Mouse (Mus musculus): ENCODE measurements at regions not wholly inside any gene's neighbourhood (a gene's known extent, or its start where the extent isn't known, plus 50 kb on each side); places are given as distances from the start of the nearest gene placed in this dataset.

DNA sequence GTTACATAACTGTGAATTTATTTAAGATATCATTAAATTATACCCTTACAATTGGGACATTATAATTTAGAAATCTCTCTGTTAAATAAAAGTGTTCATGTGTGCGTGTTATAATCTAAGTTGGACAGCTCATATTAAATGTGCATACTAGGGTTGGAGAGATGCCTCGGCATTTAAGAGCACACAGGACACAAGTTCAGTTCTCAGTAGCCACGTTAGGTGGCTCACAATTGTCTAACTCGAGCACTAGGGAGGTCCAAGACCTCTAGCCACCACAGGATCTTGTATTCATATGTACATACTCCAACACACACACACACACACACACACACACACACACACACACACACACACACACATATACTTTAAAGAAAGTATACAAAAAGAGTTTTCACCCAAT is 56.0 kb downstream of the Foxf2 start:
- no peak for DNase-seq

DNA sequence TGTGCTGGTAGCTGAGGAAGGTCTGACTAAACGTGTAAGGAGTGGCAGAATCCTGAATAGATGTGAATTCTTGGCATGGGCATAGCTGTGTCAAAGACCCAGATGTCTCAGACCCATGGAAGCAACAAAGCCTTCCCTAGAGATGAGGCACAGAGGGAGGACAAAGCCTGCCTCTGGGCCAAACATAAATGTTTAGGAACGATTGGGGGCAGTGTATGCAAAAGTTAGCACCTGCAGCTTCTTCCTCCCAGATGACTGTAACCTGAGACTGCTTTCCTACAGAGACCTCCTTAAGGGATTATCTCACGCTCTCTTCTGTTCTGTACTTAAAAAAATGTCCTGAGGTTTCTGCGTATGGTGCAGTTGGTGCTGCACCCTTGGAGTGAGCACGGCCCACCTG is 57.7 kb downstream of the Foxf2 start:
- DNase-seq: no peak

DNA sequence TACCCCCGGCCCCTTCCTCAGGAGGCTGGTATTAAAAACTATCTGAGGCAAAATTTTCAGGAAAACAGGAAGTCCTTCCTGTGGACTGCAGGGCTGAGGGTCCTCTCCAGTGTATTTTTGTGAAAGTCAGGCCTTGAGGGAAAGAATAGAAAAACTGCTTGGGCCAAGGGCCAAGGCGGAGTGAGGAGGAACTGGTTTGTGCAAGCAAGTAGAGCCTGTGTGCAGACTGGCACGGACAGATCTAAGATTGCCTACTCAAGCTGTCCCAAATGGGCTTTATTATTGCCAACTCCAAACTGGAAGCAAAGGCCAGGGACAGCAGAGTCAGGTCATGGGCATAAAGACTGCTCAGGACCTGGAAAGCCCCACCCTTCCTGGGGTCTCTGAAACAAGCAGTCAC is 62.9 kb downstream of the Foxf2 start:
- no peak for DNase-seq

GRCm38 (mm10) chr13:31689317-31689716 is 63.7 kb downstream of the Foxf2 start:
- DNase-seq: peak; percentile 31 to 34

GRCm38 (mm10) chr13:31695725-31696124 is 70.1 kb downstream of the Foxf2 start:
- no peak for DNase-seq

- DNase-seq: no peak
Measured at GRCm38 (mm10) chr13:31704199-31704598, 78.6 kb downstream of the Foxf2 start.

- DNase-seq: no peak
Measured at GRCm38 (mm10) chr13:31705406-31705805, 79.8 kb downstream of the Foxf2 start.

DNA sequence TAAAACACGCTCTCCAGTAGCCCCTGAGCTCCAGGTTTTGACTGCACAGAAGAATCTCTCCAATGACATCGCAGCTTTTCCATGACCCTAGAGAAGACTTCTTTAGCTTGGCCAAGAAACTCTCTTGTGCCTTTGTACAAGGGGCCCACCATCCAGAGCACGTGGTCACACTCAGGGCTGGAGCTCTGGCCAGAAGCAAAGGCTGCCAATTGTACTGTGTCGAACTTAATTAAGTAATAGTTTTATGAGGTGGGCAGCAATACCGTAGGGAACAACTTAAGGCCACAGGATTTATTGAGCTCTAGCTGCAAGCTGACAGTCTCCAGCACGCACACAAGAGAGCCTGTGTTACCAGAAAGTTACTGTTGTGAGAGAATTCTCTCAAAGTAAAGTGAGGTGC is 85.1 kb downstream of the Foxf2 start:
- no peak for DNase-seq

DNA sequence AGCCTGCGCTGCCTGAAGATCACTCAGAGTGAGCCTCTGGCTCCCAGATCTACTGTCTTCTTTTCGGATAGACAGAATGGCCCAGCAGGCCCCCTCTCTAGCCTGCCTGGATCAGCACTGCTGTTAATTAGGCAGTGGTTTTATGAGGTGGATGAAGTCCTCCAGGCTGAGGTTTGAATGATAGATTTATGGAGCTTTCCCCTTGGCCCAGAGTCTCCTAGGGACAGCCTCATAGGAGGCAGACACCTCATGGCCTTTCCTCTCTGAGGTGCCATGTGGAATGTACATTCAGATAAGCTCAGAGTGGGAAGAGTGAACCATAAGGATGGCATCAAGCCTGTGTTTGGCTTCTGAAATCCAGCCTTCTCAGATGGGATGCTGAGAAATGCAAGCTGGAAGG is 90.1 kb downstream of the Foxf2 start:
- no peak for DNase-seq

DNA sequence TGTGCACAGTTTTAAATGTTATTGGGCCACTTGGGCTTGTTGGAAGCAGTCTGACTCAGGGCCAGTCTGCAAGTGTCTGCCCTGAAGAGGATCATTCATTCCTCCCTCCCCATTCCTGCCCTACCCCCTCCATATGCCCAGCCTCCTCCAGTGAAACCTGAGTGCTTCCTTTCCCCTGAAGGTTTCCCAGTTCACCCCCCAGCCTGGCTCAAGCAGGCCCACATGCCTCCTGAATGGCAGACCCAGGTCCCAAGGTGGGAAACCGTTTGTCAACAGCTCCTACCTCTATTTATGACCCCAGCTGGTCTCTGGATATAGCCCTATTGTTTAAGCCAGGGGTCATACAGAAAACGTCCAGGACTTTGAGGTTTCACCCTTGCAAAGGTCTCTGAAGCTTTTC is 89.7 kb upstream of the Foxc1 start:
- DNase-seq: no peak

GRCm38 (mm10) chr13:31720731-31721130 is 85.7 kb upstream of the Foxc1 start:
- no peak for DNase-seq

GRCm38 (mm10) chr13:31728862-31729261 is 77.6 kb upstream of the Foxc1 start:
- no peak for DNase-seq

DNA sequence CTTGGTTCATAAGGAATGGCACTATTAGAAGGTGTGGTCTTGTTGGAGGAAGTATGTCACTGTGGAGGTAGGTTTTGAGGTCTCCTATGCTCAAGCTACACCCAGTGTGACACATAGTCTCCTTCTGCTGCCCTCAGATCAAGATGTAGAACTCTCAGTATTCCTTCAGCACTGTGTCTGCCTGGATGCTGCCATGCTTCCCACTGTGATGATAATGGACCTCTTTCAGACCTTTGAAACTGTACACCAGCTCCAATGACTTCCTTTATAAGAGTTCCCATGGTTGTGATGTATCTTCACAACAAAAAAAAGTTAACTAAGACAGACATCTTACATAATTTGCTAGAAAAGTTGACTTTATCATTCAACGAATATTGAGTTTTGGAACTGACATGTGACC is 60.2 kb upstream of the Foxc1 start:
- DNase-seq: no peak

All from B cell, adult 2 months (primary cell).